Mouse (Mus musculus): ENCODE measurements around the gene C2cd4c. TPM values are rescaled to one million over a fixed set of nuclear protein-coding genes. Genes with fewer than 3 reads are reported as not detected.

Gene C2cd4c
- total RNA-seq, 2 experiments from 2014 or later: 13.3 to 14.2 TPM

DNA sequence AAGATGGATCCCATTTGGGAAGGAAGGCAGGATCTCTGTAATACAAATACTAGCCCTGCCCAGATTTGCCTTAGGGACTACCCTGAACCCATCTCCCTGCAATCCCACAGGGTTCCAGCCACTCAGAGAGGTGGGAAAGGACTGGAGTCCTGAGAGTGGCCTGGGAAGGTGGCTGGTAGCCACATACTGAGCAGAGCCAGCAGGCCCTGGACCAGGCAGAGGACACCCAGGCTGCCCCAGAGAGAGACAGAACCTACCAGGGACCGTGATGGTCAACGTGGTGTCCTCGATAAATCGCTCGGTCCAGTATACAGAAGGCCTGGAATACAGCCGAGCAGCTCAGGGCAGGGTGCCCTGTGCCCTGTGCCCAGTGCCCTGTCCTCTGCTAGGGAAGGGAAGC lies 28.7 kb downstream of the C2cd4c start:
- DNase-seq (ENCODE audit: extremely low spot score in 1 of 2, low spot score in 2 of 2): no peak
- intact Hi-C loops (cut with DNase I): no loop called here

DNA sequence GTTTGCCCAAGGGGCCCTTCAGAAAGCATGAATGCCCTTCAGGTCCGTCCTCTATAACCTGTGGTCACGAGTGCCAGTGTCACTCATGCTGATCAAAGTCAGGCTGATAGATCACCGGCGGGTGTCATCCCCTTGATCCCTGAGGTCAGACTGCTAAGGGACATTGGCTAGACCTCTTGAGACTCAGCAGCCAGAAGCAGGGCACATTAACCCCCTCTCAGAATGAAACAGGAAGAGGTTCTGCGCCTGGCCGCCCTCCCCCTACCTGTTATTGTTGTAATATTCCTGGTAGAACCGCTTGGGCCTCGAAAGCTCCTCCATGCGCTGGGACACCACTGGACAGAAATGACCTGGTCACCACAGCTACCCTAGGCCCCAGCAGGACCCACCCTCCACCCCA lies 29.4 kb downstream of the C2cd4c start:
- intact Hi-C loops (cut with DNase I): no loop called here
- DNase-seq (ENCODE audit: extremely low spot score in 1 of 2, low spot score in 2 of 2): no peak

DNA sequence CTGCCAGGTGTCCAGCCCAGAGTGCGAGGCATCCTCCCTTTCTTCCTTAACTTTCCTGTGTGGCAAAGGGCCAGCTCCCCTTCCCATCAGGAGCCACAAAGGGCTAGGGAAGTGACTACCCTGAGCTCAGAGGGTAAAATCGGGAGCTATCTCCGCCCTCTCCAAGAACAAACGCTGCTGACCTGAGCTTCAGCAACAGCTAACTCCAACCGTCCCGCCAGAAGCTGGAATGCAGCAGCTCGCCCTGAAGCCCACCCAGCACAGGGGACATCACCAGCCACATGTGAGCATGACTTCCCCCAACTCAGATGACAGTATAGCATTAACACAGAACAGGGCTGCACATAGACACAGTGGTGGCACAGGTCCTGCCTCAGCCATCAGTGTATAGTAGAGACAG lies 29.8 kb downstream of the C2cd4c start:
- DNase-seq (ENCODE audit: extremely low spot score in 1 of 2, low spot score in 2 of 2): no peak
- intact Hi-C loops (cut with DNase I): no loop called here

DNA sequence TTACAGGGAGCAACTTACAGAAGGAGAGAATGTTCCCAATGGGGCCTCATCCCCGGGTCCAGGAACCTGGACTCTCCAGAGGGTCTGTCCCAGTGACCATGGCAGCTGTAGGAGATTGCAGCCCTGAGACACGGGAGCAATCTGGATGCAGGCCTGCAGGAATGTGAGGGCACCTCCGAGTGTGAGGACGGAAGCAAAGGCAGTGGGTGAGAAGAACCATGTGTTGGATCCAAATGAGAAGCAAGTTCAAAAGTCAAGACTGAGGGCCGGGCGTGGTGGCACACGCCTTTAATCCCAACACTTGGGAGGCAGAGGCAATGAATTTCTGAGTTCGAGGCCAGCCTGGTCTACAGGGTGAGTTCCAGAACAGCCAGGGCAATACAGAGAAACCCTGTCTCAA lies 32.3 kb downstream of the C2cd4c start:
- intact Hi-C loops (cut with DNase I): no loop called here

DNA sequence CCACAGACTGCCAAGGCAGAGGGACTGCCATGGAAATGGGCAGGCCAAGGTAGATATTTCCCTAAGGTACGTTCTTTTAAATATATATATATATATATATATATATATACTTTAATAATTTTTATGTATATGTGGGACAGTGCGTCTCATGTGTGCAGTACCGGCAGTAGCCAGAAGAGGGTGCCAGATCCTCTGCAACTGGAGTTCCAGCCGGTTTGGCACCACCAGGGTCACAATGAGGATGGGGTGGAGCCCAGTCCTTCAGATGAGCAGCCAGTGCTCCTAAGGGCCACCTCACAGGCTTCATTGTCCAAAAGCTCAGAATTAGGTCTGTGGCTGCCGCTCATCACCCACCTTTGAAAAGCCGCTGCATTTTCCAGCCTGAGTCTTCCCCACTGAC lies 33.0 kb downstream of the C2cd4c start:
- intact Hi-C loops (cut with DNase I): no loop called here
- DNase-seq (ENCODE audit: extremely low spot score in 1 of 2, low spot score in 2 of 2): peak in 1 of 2 experiments; percentile 75

More for the DNA sequence above, 32.3 kb downstream of the C2cd4c start:
- no peak for DNase-seq (ENCODE audit: extremely low spot score in 1 of 2, low spot score in 2 of 2)

DNA sequence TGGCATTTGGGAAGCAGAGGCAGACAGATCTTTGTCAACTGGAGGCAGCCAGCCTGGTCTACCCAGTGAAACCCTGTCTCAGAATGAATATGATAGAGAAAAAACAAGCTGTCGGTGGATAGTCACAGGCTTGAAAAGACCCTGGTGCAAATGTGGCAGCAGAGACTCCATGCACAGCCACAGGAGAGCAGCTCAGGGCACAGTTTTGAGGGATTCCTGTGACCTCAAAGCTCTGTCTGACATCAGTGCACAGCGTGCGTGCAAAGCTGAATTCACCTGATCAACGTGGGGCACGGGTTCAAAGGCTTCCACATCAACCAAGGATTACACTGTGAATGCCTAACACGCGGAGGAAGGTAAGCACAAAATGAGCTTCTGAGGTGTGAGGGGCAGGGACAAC lies 33.5 kb downstream of the C2cd4c start:
- DNase-seq (ENCODE audit: extremely low spot score in 1 of 2, low spot score in 2 of 2): no peak
- intact Hi-C loops (cut with DNase I): no loop called here

DNA sequence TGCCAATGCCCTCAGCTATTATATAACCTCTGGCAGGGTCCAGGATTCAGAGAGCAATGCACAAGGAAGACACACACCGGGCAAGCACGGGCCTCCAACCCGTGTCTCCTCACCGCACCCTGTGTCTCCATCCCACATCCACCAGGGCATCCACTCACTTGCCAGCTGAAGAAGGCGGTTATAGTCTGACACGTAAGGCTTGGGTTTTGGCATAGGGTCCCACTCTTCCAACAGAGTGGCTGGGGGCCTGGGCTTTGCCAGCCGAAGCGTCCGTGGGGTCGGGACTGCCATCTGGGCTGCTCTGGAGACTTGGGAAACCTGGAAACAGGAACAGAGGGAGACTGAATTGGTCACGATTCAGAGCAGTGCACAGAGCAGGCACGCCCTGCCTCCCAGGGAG lies 34.0 kb downstream of the C2cd4c start:
- DNase-seq (ENCODE audit: extremely low spot score in 1 of 2, low spot score in 2 of 2): no peak

DNA sequence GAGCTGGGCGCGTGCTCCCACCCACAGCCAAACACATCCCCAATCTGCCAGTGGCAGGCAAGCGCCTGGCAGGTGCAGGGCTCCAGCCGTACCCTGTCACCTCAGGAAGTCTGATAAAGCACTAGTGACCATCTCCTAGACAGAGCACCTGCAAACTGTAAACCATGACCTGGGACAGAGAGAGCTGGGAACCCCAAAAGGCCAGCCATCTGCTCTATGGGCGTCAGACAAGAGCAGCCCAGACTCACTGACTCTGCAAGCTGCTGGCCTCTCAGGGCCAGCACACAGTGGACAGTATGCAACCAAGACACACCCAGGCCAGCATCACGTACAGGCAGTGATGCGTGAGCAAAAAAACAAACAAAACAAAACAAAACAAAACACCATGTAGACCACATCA lies 34.9 kb downstream of the C2cd4c start:
- intact Hi-C loops (cut with DNase I): no loop called here
- no peak for DNase-seq (ENCODE audit: extremely low spot score in 1 of 2, low spot score in 2 of 2)

More for the DNA sequence above, 34.0 kb downstream of the C2cd4c start:
- intact Hi-C loops (cut with DNase I): no loop called here

DNA sequence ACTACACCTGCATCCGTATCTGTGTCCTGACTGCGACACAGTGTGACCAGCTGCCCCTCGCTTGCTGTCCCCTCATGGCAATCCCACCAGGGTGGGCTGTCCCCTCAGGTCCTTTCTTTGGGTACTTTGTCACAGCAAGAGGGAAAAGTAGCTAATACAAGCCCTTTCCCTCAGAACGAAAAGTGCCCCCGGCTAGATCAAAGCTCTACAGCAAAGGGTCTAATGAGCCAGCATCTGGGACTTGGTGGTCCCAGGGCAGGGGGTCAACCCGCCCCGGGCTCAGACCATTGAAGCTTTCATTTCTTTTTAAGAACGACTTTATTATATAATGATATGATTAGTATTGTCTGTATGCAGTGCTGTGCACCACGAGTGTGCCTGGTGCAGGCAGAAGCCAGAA lies 35.5 kb downstream of the C2cd4c start:
- intact Hi-C loops (cut with DNase I): no loop called here
- no peak for DNase-seq (ENCODE audit: extremely low spot score in 1 of 2, low spot score in 2 of 2)

DNA sequence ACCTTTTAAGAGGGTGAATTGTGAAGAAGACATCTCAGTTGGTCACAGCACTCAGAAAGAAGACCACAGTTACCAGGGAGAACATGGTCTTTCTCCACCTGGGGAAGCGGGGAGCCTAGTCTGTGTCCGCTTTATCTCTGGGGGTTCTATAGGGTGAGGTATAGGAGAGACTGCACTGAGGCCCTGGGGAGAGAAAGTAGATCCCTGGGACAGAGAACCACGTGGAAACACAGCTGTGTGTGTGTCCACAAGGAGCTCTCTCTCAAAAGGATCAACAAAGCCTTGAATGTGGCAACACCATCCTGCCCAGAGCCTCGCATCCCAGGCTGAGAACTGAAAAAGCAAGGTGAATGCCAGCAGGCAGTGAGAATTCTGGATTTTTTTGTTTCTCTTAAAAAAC lies 36.4 kb downstream of the C2cd4c start:
- no peak for DNase-seq (ENCODE audit: extremely low spot score in 1 of 2, low spot score in 2 of 2)
- intact Hi-C loops (cut with DNase I): no loop called here

DNA sequence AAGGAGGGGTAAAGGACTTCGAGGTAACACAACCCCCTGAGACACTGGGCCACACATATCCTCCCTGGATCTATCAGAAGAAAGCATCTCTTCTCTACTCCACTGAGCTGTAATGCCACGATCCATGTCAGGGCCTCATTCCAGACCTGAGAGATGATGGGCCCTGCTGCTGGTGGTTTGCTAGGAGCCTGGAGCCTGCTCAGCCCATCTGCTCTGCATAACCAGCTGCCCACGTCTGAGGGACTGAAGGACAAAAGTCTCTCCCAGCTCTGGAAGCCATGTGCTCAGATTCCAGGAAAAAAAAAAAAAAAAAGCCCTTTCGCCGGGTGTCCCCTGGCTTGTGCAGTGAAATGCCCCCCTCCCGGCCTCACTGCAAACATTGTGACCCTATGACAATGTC lies 38.1 kb downstream of the C2cd4c start:
- intact Hi-C loops (cut with DNase I): no loop called here
- no peak for DNase-seq (ENCODE audit: extremely low spot score in 1 of 2, low spot score in 2 of 2)

DNA sequence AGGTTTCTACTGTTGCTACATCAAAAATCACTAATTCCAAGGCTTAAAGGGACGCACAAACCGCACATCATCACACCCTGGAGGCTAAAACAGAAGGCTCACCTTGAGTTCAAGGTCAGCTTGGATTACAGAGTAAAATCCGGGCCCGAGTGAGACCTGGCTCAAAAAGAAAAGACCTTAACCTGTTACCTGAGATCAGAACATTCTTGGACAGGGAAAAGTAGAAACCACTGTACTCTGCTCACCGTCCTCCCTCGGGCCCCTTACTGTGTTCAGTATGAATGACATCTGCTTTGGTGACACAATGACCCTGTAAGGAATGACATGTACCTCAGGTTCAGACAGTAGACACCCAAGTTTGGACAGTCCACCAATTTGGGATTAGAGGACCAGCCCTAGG lies 39.0 kb downstream of the C2cd4c start:
- no peak for DNase-seq (ENCODE audit: extremely low spot score in 1 of 2, low spot score in 2 of 2)
- intact Hi-C loops (cut with DNase I): no loop called here

DNA sequence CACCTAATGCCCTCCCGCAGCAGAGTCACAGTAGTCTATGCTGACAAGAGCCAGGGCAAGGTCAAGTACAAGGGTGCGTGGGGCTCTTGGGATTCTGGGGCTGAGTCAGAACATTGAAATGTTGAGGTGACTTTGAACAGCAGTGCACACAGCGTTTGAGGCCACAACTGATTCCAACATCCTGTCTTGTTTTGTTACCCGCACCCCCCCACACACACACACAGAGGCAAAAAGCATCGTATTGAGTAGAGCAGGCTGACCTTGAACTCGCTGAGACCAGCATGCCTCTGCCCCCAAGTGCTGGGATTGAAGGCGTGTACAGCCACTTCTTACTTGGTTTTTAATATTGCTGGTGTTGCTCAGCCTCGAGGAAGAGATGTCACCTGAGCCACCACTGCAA lies 39.5 kb downstream of the C2cd4c start:
- no peak for DNase-seq (ENCODE audit: extremely low spot score in 1 of 2, low spot score in 2 of 2)
- intact Hi-C loops (cut with DNase I): no loop called here

DNA sequence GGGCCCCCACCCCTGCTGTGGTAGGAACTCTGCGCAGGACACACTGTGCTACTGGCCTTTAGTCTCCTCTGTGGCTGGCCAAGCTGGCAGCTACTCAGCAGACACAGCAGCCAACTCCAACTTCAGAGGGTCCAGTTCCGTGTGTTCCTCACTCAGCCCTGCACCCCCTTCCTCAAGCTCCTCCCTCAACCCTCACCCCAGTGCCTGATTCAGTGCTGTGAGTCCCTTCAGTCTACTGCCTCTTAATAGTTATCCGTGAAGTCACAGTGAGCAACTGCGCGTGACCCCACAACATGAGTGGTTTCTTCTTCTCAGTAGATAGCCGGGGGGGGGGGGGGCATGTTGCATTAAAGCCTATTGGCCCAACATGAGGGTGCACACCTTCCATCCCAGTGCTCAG lies 40.2 kb downstream of the C2cd4c start:
- DNase-seq (ENCODE audit: extremely low spot score in 1 of 2, low spot score in 2 of 2): no peak
- intact Hi-C loops (cut with DNase I): no loop called here

DNA sequence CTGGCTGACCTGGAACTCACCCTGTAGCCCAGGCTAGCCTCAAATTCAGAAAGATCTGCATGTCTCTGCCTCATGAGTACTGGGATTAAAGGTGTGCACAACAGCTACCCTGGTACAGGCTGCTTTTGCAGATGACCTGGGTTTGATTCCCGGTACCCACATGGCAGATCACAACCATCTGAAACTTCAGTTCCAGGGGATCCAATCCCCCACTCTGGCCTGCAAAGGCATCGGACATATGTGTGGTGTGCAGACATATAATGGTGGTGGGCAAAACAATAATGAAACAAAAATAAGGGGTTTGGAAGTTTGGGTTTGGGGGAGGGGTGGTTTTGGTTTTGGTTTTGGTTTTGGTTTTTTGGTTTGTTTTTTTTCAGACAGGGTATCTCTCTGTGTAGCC lies 42.5 kb downstream of the C2cd4c start:
- intact Hi-C loops (cut with DNase I): no loop called here
- no peak for DNase-seq (ENCODE audit: extremely low spot score in 1 of 2, low spot score in 2 of 2)

DNA sequence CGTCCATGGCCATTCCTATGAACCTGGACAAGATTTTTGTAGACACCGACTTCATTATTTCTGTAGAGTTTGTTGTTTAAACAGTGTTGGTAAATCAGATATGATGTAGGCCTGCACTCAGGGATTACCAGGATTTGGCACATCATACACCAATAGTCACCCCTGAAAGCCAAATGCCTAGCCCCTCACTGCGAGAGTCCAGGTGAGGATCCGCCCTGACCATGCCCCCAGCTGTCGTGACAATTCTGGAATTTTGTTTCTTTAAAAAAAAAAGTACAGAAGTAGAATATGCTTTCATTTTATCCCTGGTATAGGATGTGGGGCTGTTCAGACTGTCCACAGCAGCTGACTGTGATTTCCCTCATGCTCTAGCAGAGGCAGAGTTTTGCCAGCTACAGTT lies 43.9 kb downstream of the C2cd4c start:
- intact Hi-C loops (cut with DNase I): no loop called here
- DNase-seq (ENCODE audit: extremely low spot score in 1 of 2, low spot score in 2 of 2): no peak

DNA sequence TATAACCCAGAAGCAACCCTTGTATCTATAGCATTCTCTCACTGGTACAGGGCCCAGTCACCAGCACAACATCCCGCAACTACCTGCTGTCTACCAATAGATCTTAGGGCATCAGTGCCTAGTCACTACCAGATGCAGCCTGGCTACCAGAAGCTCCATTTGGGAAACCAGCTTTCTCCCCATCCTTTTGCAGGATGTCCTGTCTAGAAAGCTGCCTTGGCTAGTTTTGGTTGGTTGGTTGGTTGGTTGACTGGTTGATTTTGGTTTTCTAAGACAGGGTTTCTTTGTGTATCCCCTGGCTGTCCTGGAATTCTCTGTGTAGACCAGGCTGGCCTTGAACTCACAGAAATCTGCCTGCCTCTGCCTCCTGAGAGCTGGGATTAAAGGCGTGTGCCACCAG lies 54.1 kb downstream of the C2cd4c start:
- intact Hi-C loops (cut with DNase I): no loop called here
- DNase-seq (ENCODE audit: extremely low spot score in 1 of 2, low spot score in 2 of 2): no peak

DNA sequence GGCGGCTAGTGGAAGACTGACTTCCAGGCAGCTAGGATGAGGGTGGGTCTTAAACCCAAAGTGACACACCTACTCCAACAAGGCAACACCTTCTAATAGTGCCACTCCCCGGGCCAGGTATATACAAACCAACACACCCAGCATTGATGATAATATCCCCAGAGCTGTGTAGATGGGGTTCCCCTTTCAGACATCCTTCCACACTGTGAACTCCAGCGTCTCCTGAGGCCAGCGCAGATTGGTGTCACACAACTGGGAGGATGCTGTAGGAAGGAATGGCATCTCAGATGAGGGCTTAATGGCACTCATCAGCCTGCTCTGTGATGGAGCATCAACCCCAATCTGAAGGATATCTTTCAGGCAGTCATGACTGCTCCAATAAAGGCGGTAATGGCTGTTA lies 56.3 kb downstream of the C2cd4c start:
- DNase-seq (ENCODE audit: extremely low spot score in 1 of 2, low spot score in 2 of 2): no peak
- intact Hi-C loops (cut with DNase I): no loop called here

DNA sequence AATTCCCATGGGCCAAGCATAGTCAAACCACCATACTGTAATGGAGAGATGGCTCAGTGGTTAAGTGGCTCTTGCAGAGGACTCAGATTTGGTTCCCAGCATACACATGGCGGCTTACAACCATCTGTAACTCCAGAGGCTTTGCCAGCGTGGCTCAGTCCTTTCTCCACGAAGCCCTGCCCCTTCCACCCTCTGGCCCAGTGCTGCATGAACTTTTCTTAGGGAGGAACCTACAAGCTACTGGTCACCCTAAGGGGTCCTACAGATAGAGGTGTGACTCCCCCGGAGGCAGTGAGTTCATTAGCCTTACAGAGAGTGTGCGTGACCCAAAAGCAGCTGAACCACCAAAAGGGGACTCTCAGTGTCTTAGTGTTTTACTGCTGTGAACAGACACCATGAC lies 56.9 kb downstream of the C2cd4c start:
- intact Hi-C loops (cut with DNase I): no loop called here
- DNase-seq (ENCODE audit: extremely low spot score in 1 of 2, low spot score in 2 of 2): no peak
